Mouse (Mus musculus): ENCODE data around the gene Mrpl32. TPM values are rescaled to one million over a fixed set of nuclear protein-coding genes. Genes with fewer than 3 reads are reported as not detected.
A peak's percentile ranks its signal among the peaks of the same experiment; 100 is the strongest.

Gene Mrpl32
- total RNA-seq (2021) = 10 to 100 TPM; 29.9 to 41.8 TPM
- long read RNA-seq, experiment 1, transcript Mrpl32-202 (3 exons, 3,013 nt) = major isoform, 15 of 21 reads
- long read RNA-seq, experiment 1, partial matches to known transcripts = 1 of 21 reads
- long read RNA-seq, experiment 1, other reads (novel, unspliced or antisense) = 0 of 21 reads
- long read RNA-seq, experiment 2, transcript Mrpl32-202 (3 exons, 3,013 nt) = major isoform, 38 of 45 reads
- long read RNA-seq, experiment 2, partial matches to known transcripts = 3 of 45 reads
- long read RNA-seq, experiment 2, other reads (novel, unspliced or antisense) = 1 of 45 reads

DNA sequence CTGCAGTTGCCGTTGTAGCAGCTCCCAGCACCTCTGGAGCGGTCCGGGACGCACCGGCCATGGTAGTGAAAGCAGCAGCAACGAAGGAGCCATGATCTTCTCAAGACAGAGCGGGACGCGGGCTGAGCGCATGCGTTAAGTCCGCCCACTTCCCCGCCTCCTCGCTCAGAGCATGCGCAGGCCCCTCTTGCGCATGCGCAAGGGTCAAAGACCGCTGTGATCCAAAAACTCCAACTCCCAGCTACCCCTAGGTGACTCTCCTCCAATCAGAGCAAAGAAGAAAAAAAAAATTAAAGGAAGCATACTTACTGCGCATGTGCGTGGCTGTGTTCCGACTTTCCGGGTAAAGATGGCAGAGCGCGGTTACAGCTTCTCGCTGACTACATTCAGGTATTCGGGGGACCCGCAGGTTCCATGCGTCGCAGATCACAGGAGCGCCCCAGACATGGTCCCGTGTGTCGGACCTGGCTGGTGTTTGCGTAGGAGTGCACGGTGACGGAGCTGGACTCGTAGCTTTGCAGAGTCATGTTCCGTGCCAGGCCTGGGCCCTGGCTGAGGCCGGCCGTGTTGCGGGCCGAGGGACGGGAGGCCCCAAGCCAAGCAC is at the start of gene Mrpl32, which contains the start of gene Psma2:
Gene Mrpl32, minus strand, starts transcription at position 240 of the 604 bp plus-strand sequence.
Gene Psma2, plus strand, starts transcription at position 315 of the 604 bp plus-strand sequence.
- DNase-seq (ENCODE audit: low spot score in 2 of 2) = peak; percentile 97 to 99

DNA sequence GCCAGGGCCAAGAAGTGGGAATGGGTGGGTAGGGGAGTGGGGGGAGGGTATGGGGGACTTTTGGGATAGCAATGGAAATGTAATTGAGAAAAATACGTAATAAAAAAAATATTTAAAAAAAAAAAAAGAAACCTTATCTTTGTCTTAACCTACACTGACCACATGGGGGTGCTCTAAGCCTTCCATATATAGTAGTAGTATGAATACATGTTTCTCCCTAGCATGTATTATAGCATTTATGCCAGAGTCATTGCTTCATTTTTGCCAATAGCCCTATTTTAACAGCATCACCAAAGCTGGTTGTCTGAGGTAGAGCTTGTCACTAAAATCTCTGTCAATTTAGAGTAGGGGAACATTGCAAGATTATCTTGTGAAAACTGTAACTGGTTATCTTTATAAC is 36.3 kb upstream of the Mrpl32 start:
- DNase-seq (ENCODE audit: low spot score in 2 of 2) = peak in 1 of 2 experiments; percentile 55

DNA sequence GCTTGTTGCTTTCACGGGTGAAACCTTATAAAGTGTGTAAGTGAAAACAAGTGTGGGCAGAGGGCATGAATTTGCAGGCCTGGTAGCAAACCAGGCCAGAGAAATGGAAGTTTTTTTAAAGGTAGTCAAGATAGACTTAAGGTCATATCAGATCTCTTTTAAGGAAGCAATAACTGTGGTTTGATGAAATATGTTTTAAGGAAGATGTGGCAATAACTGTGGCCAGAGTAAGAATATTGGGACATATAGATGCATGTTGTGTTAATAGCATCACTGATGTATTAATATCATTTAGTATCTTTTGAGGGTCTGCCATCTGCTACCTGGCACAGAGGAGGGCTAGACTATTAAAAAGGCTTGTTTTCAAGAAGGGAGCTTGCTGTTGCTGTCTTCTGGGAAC is 27.0 kb upstream of the Mrpl32 start:
- no peak for DNase-seq (ENCODE audit: low spot score in 2 of 2)

DNA sequence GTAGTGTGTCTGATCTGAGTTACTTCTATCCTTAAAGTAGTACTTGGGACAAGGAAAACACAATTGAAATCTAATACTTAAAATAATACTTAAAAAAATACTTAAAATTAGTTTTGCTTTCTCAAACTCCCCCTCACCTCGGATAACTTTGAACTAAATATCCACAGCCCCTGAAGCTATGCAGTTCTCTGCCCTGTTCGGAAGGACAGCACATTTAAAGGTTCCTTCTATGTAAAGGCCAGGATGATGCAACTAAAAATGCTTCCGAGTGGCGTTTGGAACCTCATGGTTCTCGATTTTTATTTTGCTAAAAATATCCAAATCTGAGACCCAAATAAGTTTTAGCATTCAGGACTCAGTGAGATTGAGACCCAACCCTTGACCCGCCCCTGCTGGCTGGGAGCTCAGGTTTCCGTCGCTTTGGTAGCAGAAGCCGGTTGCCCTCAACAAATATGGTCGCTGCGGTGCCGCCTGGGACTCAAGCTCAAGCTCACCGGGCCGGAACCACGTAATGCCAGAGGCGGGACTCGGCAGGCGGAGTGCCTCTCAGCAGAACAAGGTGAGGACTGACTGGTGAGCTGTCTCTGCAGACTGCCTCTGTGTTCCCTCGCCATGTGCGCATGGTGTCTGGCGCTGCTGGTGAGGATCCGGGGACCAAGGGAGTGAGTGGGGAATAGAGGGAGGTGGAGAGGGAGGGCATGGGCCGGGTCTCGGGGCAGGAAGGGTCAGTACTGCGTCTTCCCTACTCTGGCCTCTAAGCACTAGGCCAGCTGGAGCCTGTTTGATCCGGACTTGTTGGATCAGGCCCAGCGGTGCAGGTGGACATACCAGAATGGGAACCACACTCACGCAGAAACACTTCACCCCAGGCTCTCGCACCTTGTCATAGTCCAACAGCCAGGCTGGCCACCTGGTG is 17.0 kb upstream of the Mrpl32 start, which contains the start of gene AW209491:
Gene AW209491, plus strand, starts transcription at position 429 of the 916 bp plus-strand sequence.
- peak; percentile 92 to 97 for DNase-seq (ENCODE audit: low spot score in 2 of 2)

DNA sequence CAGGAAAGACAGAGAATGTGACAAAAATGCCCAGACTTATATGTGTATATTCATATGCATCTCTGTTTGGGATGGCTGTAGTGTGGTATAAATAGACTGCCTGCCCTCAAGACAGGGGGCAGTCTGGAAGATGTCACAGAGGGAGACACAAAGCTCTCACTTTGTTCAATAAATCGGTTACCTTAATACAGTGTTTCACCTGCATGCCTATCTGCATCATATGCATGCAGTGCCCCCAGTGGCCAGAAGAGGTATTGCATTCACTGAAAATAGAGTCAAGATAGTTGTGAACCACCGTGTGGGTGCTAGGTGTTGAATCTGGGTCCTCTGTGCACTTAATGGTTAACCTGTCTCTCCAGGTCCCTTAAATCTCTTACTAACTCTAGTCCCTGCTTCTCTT is 5.8 kb upstream of the Mrpl32 start:
- DNase-seq (ENCODE audit: low spot score in 2 of 2) = peak; percentile 64 to 68

DNA sequence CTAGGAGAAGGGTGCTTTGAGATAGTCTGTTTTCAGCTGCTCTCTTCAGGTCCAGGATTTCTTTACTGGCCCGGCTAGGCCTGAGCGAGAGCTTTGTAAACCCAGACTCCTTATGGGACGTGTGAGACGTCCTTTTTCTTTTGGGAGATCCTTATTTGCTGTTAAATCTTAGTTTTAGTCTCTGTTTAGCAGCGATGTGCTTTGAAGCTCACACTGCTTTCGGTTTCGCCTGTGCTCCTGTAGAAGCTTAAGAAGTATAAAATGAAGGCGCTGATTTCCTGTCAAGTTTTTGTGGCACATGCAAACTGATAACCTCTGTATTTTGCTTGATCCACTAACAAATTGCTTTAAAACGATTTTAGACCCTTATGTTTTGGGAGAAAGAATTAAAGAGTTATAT is 588 bp upstream of the Mrpl32 start:
- no peak for DNase-seq (ENCODE audit: low spot score in 2 of 2)

DNA sequence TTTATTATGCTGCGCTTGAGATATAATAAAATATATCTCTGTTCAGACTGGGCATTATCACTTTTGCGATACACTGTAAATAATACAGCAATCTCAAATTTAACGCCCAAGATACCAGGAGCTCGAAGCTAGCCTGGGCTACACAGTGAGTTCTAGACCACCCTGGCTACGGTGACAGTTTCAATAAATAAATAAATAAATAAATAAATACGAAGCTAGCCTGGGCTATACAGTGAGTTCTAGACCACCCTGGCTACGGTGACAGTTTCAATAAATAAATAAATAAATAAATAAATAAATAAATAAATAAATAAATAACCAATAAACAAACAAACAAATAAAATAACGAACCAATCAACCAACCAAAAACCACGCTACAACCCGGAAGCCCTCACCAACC is 502 bp downstream of the Mrpl32 start:
- DNase-seq (ENCODE audit: low spot score in 2 of 2) = no peak

DNA sequence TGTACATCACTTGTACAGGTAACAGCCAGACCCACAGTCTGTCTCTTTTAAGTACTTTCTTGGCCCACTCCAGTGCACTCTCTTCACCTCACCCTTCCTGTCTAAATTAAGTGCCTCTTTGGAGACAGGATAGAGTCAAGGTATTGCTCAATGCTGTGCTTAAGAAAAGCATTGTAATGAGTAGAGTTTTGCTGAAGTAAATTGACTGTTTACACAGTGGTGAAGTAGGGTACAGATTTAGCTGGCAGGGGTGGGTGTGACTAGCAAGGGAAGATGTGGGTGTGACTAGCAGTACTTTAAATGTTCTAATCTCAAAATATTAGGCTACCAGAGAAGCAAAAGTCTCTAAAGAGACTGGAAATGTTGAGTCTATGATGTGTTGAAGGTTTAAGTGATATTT is 5.3 kb downstream of the Mrpl32 start:
- DNase-seq (ENCODE audit: low spot score in 2 of 2) = no peak

DNA sequence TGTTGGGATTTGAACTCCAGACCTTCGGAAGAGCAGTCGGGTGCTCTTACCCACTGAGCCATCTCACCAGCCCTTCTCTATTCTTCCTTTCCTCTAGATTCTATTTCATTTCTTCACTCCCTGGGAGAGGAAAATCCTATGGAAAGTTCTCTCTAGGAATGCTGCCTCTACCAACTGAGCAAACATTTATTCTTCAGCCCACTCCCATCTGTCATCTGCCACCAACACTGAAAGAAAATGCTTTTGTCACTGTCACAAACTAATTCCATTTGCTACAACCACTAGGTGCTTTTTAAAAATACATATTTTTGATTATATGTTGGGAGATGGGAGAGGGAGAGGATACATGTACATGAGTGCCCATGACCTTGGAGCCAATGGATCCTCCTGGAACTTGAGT is 10.2 kb downstream of the Mrpl32 start:
- peak in 1 of 2 experiments; percentile 40 for DNase-seq (ENCODE audit: low spot score in 2 of 2)

DNA sequence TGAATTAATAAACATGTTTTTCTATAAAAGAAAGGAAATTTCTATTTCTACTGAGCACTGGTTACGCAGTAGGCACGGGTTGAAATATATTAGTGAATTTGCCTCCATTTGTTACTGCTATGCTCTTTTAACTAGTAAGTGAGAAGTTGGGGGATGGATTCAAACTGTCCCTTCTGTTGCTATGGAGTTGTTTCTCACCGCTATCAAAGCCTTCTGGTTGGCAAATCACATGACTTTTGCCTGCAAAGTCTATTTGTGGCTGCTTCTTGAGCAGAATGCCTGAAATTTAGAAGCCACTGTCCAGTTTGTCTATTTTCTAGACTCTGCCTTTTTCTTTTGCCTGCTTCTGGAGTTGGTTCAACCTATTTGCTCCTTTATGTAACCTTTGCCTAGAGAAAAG is 32.6 kb downstream of the Mrpl32 start:
- peak in 1 of 2 experiments; percentile 10 for DNase-seq (ENCODE audit: low spot score in 2 of 2)

DNA sequence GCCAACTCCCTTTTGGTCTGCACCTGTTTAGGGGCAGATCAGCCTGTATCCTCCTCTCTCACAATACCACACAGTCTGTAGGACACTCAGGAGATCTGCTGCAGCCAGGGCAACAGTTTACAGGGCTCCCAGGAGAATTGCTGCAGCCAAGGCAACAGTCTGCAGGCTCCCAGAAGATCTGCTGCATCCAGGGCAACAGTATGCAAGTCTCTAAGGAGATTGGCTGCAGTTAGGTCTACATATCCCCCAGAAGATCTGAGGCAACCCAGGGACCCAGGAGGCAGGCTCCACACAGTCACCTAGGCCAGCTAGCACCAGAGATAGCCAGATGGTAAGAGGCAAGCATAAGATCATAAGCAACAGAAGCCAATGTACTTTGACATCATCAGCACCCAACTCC is 38.8 kb downstream of the Mrpl32 start:
- no peak for DNase-seq (ENCODE audit: low spot score in 2 of 2)

DNA sequence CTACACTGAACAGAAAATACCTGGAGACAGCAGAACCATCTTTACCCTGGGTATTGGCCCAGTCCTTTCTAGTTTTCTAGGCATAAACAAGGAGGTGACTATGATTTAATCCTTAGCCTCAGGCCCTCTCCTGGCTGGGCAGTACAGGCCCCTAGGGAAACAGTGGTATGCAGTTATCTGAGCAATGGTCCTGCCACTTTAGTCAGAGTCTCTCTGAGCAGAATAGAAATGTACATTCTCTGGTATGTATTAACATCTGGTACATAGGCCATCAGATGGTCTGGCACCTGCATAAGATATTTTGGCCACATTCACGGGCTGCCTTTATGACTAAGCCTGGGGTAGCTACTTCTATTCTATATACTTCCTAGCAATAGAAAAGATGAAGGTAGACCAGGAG is 51.6 kb downstream of the Mrpl32 start:
- no peak for DNase-seq (ENCODE audit: low spot score in 2 of 2)

Other genes with a start within 250 kb of the Mrpl32 start
- gene Hecw1, start 89.9 kb downstream of the Mrpl32 start, total RNA-seq (2021) = 10 to 100 TPM; 83.0 to 97.8 TPM
- 10 to 100 TPM; 61.1 to 67.7 TPM for gene Psma2, start 75 bp upstream of the Mrpl32 start, total RNA-seq (2021)
- gene AW209491, start 17.0 kb upstream of the Mrpl32 start, total RNA-seq (2021) = 10 to 100 TPM; 18.9 to 22.4 TPM